Mouse (Mus musculus): ENCODE measurements at regions not wholly inside any gene's neighbourhood (a gene's known extent, or its start where the extent isn't known, plus 50 kb on each side); places are given as distances from the start of the nearest gene placed in this dataset.

- DNase-seq (ENCODE audit: low spot score), result peak; percentile 53
Observed at GRCm38 (mm10) chr12:26885831-26886634, 417.0 kb downstream of the Cmpk2 start.

- no peak for DNase-seq (ENCODE audit: low spot score)
Observed at GRCm38 (mm10) chr12:26885083-26885482, 416.1 kb downstream of the Cmpk2 start.

- DNase-seq (ENCODE audit: low spot score), result no peak
Observed at GRCm38 (mm10) chr12:26884156-26884555, 415.2 kb downstream of the Cmpk2 start.

GRCm38 (mm10) chr12:26877691-26878121, 408.7 kb downstream of the Cmpk2 start:
- no peak for DNase-seq (ENCODE audit: low spot score)

- DNase-seq (ENCODE audit: low spot score), result no peak
Observed at GRCm38 (mm10) chr12:26877284-26877683, 408.3 kb downstream of the Cmpk2 start.

- DNase-seq (ENCODE audit: low spot score), result no peak
Observed at GRCm38 (mm10) chr12:26872466-26872865, 403.5 kb downstream of the Cmpk2 start.

- DNase-seq (ENCODE audit: low spot score), result no peak
Observed at GRCm38 (mm10) chr12:26867731-26868130, 398.7 kb downstream of the Cmpk2 start.

- peak; percentile 13 for DNase-seq (ENCODE audit: low spot score)
Observed at GRCm38 (mm10) chr12:26855091-26855516, 386.1 kb downstream of the Cmpk2 start.

GRCm38 (mm10) chr12:26844917-26845316, 375.9 kb downstream of the Cmpk2 start:
- no peak for DNase-seq (ENCODE audit: low spot score)

GRCm38 (mm10) chr12:26842696-26843095, 373.7 kb downstream of the Cmpk2 start:
- no peak for DNase-seq (ENCODE audit: low spot score)

- DNase-seq (ENCODE audit: low spot score), result no peak
Observed at GRCm38 (mm10) chr12:26821257-26821968, 352.4 kb downstream of the Cmpk2 start.

- no peak for DNase-seq (ENCODE audit: low spot score)
Observed at GRCm38 (mm10) chr12:26817866-26818265, 348.9 kb downstream of the Cmpk2 start.

GRCm38 (mm10) chr12:26815771-26816170, 346.8 kb downstream of the Cmpk2 start:
- no peak for DNase-seq (ENCODE audit: low spot score)

GRCm38 (mm10) chr12:26810565-26811177, 341.7 kb downstream of the Cmpk2 start:
- no peak for DNase-seq (ENCODE audit: low spot score)

GRCm38 (mm10) chr12:26809670-26810069, 340.7 kb downstream of the Cmpk2 start:
- DNase-seq (ENCODE audit: low spot score), result no peak

GRCm38 (mm10) chr12:26802542-26802941, 333.5 kb downstream of the Cmpk2 start:
- DNase-seq (ENCODE audit: low spot score), result no peak

GRCm38 (mm10) chr12:26799310-26799709, 330.3 kb downstream of the Cmpk2 start:
- no peak for DNase-seq (ENCODE audit: low spot score)

GRCm38 (mm10) chr12:26796367-26796766, 327.4 kb downstream of the Cmpk2 start:
- no peak for DNase-seq (ENCODE audit: low spot score)

GRCm38 (mm10) chr12:26789336-26789846, 320.4 kb downstream of the Cmpk2 start:
- DNase-seq (ENCODE audit: low spot score), result no peak

- no peak for DNase-seq (ENCODE audit: low spot score)
Observed at GRCm38 (mm10) chr12:26785550-26785949, 316.5 kb downstream of the Cmpk2 start.

GRCm38 (mm10) chr12:26784426-26784825, 315.4 kb downstream of the Cmpk2 start:
- DNase-seq (ENCODE audit: low spot score), result no peak

GRCm38 (mm10) chr12:26783800-26784199, 314.8 kb downstream of the Cmpk2 start:
- no peak for DNase-seq (ENCODE audit: low spot score)

- DNase-seq (ENCODE audit: low spot score), result no peak
Observed at GRCm38 (mm10) chr12:26781537-26781936, 312.5 kb downstream of the Cmpk2 start.
